Mouse (Mus musculus): Measurements from ENCODE around the gene Acin1. TPM values are rescaled to one million over a fixed set of nuclear protein-coding genes. Genes with fewer than 3 reads are reported as not detected.

Gene Acin1
- polyA plus RNA-seq (2015; fragmentation: Nextera tagmentation; extraction: Ambion mirVana), result 106 and 116 TPM in 2 replicates

- WGBS, result under 1% methylated on average over 44 of the region's 44 CpGs
- H3K27me3 ChIP-seq (ENCODE audit: control insufficient read depth, insufficient read depth, low read depth, low read length), result no peaks in the 10 kb centered on the region
- peak; percentile 97 for ATAC-seq (ENCODE audit: low read depth)
- peaks cover 21% of the 10 kb centered on the region for H3K36me3 ChIP-seq (ENCODE audit: control insufficient read depth, insufficient read depth, low read length)
- peak within 1 kb of the TSS; percentile 96 for H3K27ac ChIP-seq (ENCODE audit: low read length)
- peaks cover 21% of the 10 kb centered on the region for H3K4me1 ChIP-seq (replicated peaks; ENCODE audit: control insufficient read depth, insufficient read depth, low read length)
- no peaks in the 10 kb centered on the region for H3K9me3 ChIP-seq (ENCODE audit: control insufficient read depth, low read length)
- H3K4me3 ChIP-seq (ENCODE audit: low read length), result peak within 1 kb of the TSS; percentile 89
- H3K4me2 ChIP-seq (ENCODE audit: low read depth, low read length), result peak within 1 kb of the TSS; percentile 86
- H3K9ac ChIP-seq (ENCODE audit: low read length), result peak within 1 kb of the TSS; percentile 99
Measured at GRCm38 (mm10) chr14:54686522-54687143, at the start of gene Acin1. Acin1 (minus strand) TSS chr14:54686931.

GRCm38 (mm10) chr14:54735221-54735620, 48.5 kb upstream of the Acin1 start:
- WGBS, result 66% methylated on average over 4 of the region's 4 CpGs
- ATAC-seq (ENCODE audit: low read depth), result no peak
- H3K4me2 ChIP-seq (ENCODE audit: low read depth, low read length), result no peak overlapping the region

GRCm38 (mm10) chr14:54734004-54734403, 47.3 kb upstream of the Acin1 start:
- H3K4me1 ChIP-seq (replicated peaks; ENCODE audit: control insufficient read depth, insufficient read depth, low read length), result no peaks in the 10 kb centered on the region
- no peak for ATAC-seq (ENCODE audit: low read depth)
- H3K4me3 ChIP-seq (ENCODE audit: low read length), result no peak overlapping the region
- no peaks in the 10 kb centered on the region for H3K9me3 ChIP-seq (ENCODE audit: control insufficient read depth, low read length)
- H3K27me3 ChIP-seq (ENCODE audit: control insufficient read depth, insufficient read depth, low read depth, low read length), result no peaks in the 10 kb centered on the region
- 61% methylated on average over 4 of the region's 4 CpGs for WGBS
- H3K36me3 ChIP-seq (ENCODE audit: control insufficient read depth, insufficient read depth, low read length), result no peaks in the 10 kb centered on the region
- no peak overlapping the region for H3K9ac ChIP-seq (ENCODE audit: low read length)
- H3K27ac ChIP-seq (ENCODE audit: low read length), result no peak overlapping the region
- no peak overlapping the region for H3K4me2 ChIP-seq (ENCODE audit: low read depth, low read length)

More at GRCm38 (mm10) chr14:54735221-54735620, 48.5 kb upstream of the Acin1 start:
- Histone ChIP-seq H3K4me1 (replicated peaks; ENCODE audit: control insufficient read depth, insufficient read depth, low read length) (no peaks in the 10 kb centered on the region), H3K27ac (ENCODE audit: low read length) (no peak overlapping the region), H3K9me3 (ENCODE audit: control insufficient read depth, low read length) (no peaks in the 10 kb centered on the region), H3K36me3 (ENCODE audit: control insufficient read depth, insufficient read depth, low read length) (no peaks in the 10 kb centered on the region), H3K27me3 (ENCODE audit: control insufficient read depth, insufficient read depth, low read depth, low read length) (no peaks in the 10 kb centered on the region), H3K4me3 (ENCODE audit: low read length) (no peak overlapping the region), H3K9ac (ENCODE audit: low read length) (no peak overlapping the region)

- no peak overlapping the region for H3K4me3 ChIP-seq (ENCODE audit: low read length)
- H3K36me3 ChIP-seq (ENCODE audit: control insufficient read depth, insufficient read depth, low read length), result no peaks in the 10 kb centered on the region
- H3K9ac ChIP-seq (ENCODE audit: low read length), result no peak overlapping the region
- no peak for ATAC-seq (ENCODE audit: low read depth)
- no peaks in the 10 kb centered on the region for H3K27me3 ChIP-seq (ENCODE audit: control insufficient read depth, insufficient read depth, low read depth, low read length)
- H3K9me3 ChIP-seq (ENCODE audit: control insufficient read depth, low read length), result no peaks in the 10 kb centered on the region
- no peak overlapping the region for H3K27ac ChIP-seq (ENCODE audit: low read length)
- H3K4me1 ChIP-seq (replicated peaks; ENCODE audit: control insufficient read depth, insufficient read depth, low read length), result no peaks in the 10 kb centered on the region
- no peak overlapping the region for H3K4me2 ChIP-seq (ENCODE audit: low read depth, low read length)
- WGBS, result 80% methylated on average over 8 of the region's 8 CpGs
Measured at GRCm38 (mm10) chr14:54732206-54732605, 45.5 kb upstream of the Acin1 start.

GRCm38 (mm10) chr14:54730305-54730704, 43.6 kb upstream of the Acin1 start:
- Histone ChIP-seq H3K27me3 (ENCODE audit: control insufficient read depth, insufficient read depth, low read depth, low read length) (no peaks in the 10 kb centered on the region), H3K9ac (ENCODE audit: low read length) (no peak overlapping the region), H3K27ac (ENCODE audit: low read length) (no peak overlapping the region), H3K9me3 (ENCODE audit: control insufficient read depth, low read length) (no peaks in the 10 kb centered on the region), H3K4me3 (ENCODE audit: low read length) (no peak overlapping the region), H3K4me1 (replicated peaks; ENCODE audit: control insufficient read depth, insufficient read depth, low read length) (no peaks in the 10 kb centered on the region), H3K4me2 (ENCODE audit: low read depth, low read length) (no peak overlapping the region), H3K36me3 (ENCODE audit: control insufficient read depth, insufficient read depth, low read length) (no peaks in the 10 kb centered on the region)
- 68% methylated on average over 6 of the region's 6 CpGs for whole genome bisulfite sequencing
- ATAC-seq (ENCODE audit: low read depth), result no peak

GRCm38 (mm10) chr14:54728823-54729653, 42.3 kb upstream of the Acin1 start:
- H3K9ac ChIP-seq (ENCODE audit: low read length), result no peak overlapping the region
- WGBS, result 73% methylated on average over 13 of the region's 13 CpGs
- no peak overlapping the region for H3K27ac ChIP-seq (ENCODE audit: low read length)
- H3K9me3 ChIP-seq (ENCODE audit: control insufficient read depth, low read length), result no peaks in the 10 kb centered on the region
- ATAC-seq (ENCODE audit: low read depth), result no peak
- no peaks in the 10 kb centered on the region for H3K4me1 ChIP-seq (replicated peaks; ENCODE audit: control insufficient read depth, insufficient read depth, low read length)
- H3K4me2 ChIP-seq (ENCODE audit: low read depth, low read length), result no peak overlapping the region
- H3K27me3 ChIP-seq (ENCODE audit: control insufficient read depth, insufficient read depth, low read depth, low read length), result no peaks in the 10 kb centered on the region
- H3K36me3 ChIP-seq (ENCODE audit: control insufficient read depth, insufficient read depth, low read length), result no peaks in the 10 kb centered on the region
- no peak overlapping the region for H3K4me3 ChIP-seq (ENCODE audit: low read length)

GRCm38 (mm10) chr14:54727565-54727964, 40.8 kb upstream of the Acin1 start:
- Histone ChIP-seq H3K9me3 (ENCODE audit: control insufficient read depth, low read length) (no peaks in the 10 kb centered on the region), H3K4me3 (ENCODE audit: low read length) (no peak overlapping the region), H3K27me3 (ENCODE audit: control insufficient read depth, insufficient read depth, low read depth, low read length) (no peaks in the 10 kb centered on the region), H3K27ac (ENCODE audit: low read length) (no peak overlapping the region), H3K4me2 (ENCODE audit: low read depth, low read length) (no peak overlapping the region), H3K9ac (ENCODE audit: low read length) (no peak overlapping the region), H3K36me3 (ENCODE audit: control insufficient read depth, insufficient read depth, low read length) (no peaks in the 10 kb centered on the region), H3K4me1 (replicated peaks; ENCODE audit: control insufficient read depth, insufficient read depth, low read length) (no peaks in the 10 kb centered on the region)
- WGBS, result 71% methylated on average over 5 of the region's 5 CpGs
- no peak for ATAC-seq (ENCODE audit: low read depth)

GRCm38 (mm10) chr14:54724049-54724448, 37.3 kb upstream of the Acin1 start:
- 65% methylated on average over 6 of the region's 6 CpGs for WGBS
- no peak for ATAC-seq (ENCODE audit: low read depth)

GRCm38 (mm10) chr14:54721711-54722110, 35.0 kb upstream of the Acin1 start:
- Histone ChIP-seq H3K27ac (ENCODE audit: low read length) (no peak overlapping the region), H3K4me2 (ENCODE audit: low read depth, low read length) (no peak overlapping the region), H3K27me3 (ENCODE audit: control insufficient read depth, insufficient read depth, low read depth, low read length) (no peaks in the 10 kb centered on the region), H3K9me3 (ENCODE audit: control insufficient read depth, low read length) (no peaks in the 10 kb centered on the region), H3K36me3 (ENCODE audit: control insufficient read depth, insufficient read depth, low read length) (no peaks in the 10 kb centered on the region), H3K9ac (ENCODE audit: low read length) (no peak overlapping the region), H3K4me3 (ENCODE audit: low read length) (no peak overlapping the region), H3K4me1 (replicated peaks; ENCODE audit: control insufficient read depth, insufficient read depth, low read length) (no peaks in the 10 kb centered on the region)
- WGBS, result 77% methylated on average over 10 of the region's 10 CpGs
- ATAC-seq (ENCODE audit: low read depth), result no peak

More at GRCm38 (mm10) chr14:54724049-54724448, 37.3 kb upstream of the Acin1 start:
- Histone ChIP-seq H3K9me3 (ENCODE audit: control insufficient read depth, low read length) (no peaks in the 10 kb centered on the region), H3K4me2 (ENCODE audit: low read depth, low read length) (no peak overlapping the region), H3K27ac (ENCODE audit: low read length) (no peak overlapping the region), H3K36me3 (ENCODE audit: control insufficient read depth, insufficient read depth, low read length) (no peaks in the 10 kb centered on the region), H3K4me1 (replicated peaks; ENCODE audit: control insufficient read depth, insufficient read depth, low read length) (no peaks in the 10 kb centered on the region), H3K4me3 (ENCODE audit: low read length) (no peak overlapping the region), H3K27me3 (ENCODE audit: control insufficient read depth, insufficient read depth, low read depth, low read length) (no peaks in the 10 kb centered on the region), H3K9ac (ENCODE audit: low read length) (no peak overlapping the region)

Measured in lung, embryonic 16.5 days (tissue).